Mouse (Mus musculus) neural tube, embryonic 11.5 days (tissue): ENCODE results near the gene Krt39. TPM values are rescaled to one million over a fixed set of nuclear protein-coding genes. Genes with fewer than 3 reads are reported as not detected.

Experiments used
- ATAC-seq: fragments of 200-750 bp; cut with Nextera tagmentation; 2 replicates; pipeline ENCODE4 v1.8.0; 2017; ENCODE audit warnings: moderate number of reproducible peaks, mild to moderate bottlenecking, moderate TSS enrichment, moderate library complexity; ENCODE audit not compliant: insufficient read depth, low FRiP score, low TSS enrichment
- DNase-seq: peaks from one replicate; pipeline ENCODE4 v3.0.0-alpha.2; 2015; ENCODE audit warnings: low spot score
- H3K27ac ChIP-seq: fragments of 300-500 bp; sonication (generic); 2 replicates; pipeline ENCODE4 v1.5.1; 2014; ENCODE audit warnings: low read depth, mild to moderate bottlenecking, low read length
- H3K27me3 ChIP-seq: fragments of 300-500 bp; sonication (generic); 2 replicates; pipeline ENCODE4 v1.6.1; 2014; ENCODE audit warnings: mild to moderate bottlenecking, low read length, mixed read lengths; ENCODE audit not compliant: control insufficient read depth, insufficient read depth
- H3K36me3 ChIP-seq: fragments of 300-500 bp; sonication (generic); 2 replicates; pipeline ENCODE4 v1.6.1; 2014; ENCODE audit warnings: mild to moderate bottlenecking, low read length, moderate library complexity, mixed read lengths; ENCODE audit not compliant: control insufficient read depth, insufficient read depth
- H3K4me1 ChIP-seq: fragments of 300-500 bp; sonication (generic); 2 replicates; pipeline ENCODE4 v1.6.1; 2014; ENCODE audit warnings: low read length, mixed read lengths; ENCODE audit not compliant: control insufficient read depth, insufficient read depth
- H3K4me2 ChIP-seq: fragments of 300-500 bp; sonication (generic); 2 replicates; pipeline ENCODE4 v1.6.1; 2014; ENCODE audit warnings: low read depth, mild to moderate bottlenecking, moderate library complexity
- H3K4me3 ChIP-seq: fragments of 300-500 bp; sonication (generic); 2 replicates; pipeline ENCODE4 v1.5.1; 2014; ENCODE audit warnings: low read depth, low read length
- H3K9ac ChIP-seq: fragments of 300-500 bp; sonication (generic); 2 replicates; pipeline ENCODE4 v1.6.1; 2014; ENCODE audit warnings: mild to moderate bottlenecking, low read length
- H3K9me3 ChIP-seq: fragments of 300-500 bp; sonication (generic); 2 replicates; pipeline ENCODE4 v1.6.1; 2016; ENCODE audit warnings: low read length; ENCODE audit not compliant: control insufficient read depth
- WGBS: fragments of 180-500 bp; shearing (Covaris S2); extraction: QIAGEN DNeasy Blood & Tissue Kit; methylation state at CpG from one replicate; pipeline ENCODE4 v1.1.7; 2014; 5-methylcytosine and 5-hydroxymethylcytosine counted together
- polyA plus RNA-seq: library from polyadenylated mRNA; unstranded; fragments of >200 nt; fragmentation: Nextera tagmentation; extraction: Ambion mirVana; gene quantifications from 2 replicates; pipeline ENCODE4 v1.2.1, GENCODE M21; 2014

Gene Krt39
- polyA plus RNA-seq = not detected in 2 replicates

DNA sequence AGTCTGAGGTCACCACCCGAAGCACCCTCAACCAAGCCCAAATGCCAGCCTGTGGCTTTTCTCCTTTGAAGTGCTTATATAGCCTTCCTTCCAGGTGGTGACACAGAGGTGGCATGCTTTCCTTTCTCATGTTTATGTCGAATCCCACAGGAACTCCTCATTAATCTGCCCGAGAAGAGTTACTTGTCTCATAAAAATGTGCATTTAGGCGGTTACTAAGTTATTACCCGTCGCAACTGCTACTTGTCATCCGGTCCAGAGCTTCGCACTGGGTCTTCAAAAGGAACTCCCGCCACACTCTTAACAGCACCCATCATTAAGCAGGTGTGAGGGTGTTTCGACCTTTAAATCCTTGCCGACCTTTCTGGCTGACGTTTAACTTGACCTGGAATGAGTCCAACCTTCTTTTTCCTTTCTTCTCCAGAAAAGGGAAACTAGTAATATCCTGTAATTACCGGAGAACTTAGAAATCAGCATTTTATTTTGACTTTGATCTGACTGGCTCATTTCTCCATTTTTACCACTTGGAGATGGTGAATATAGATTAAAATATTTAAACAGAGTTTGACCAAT, at the start of gene Krt39:
Krt39 (minus strand) TSS at position 51 of the 573 bp plus-strand sequence.
- Histone ChIP-seq H3K9ac (no peak within 1 kb of the TSS), H3K27ac (no peak within 1 kb of the TSS), H3K4me2 (no peak within 1 kb of the TSS), H3K27me3 (no peaks in the 10 kb centered on the region), H3K9me3 (no peaks in the 10 kb centered on the region), H3K36me3 (no peaks in the 10 kb centered on the region), H3K4me1 (no peaks in the 10 kb centered on the region), H3K4me3 (no peak within 1 kb of the TSS)
- DNase-seq = no peak
- no peak for ATAC-seq
- 81% methylated on average over 13 of the region's 13 CpGs for WGBS

DNA sequence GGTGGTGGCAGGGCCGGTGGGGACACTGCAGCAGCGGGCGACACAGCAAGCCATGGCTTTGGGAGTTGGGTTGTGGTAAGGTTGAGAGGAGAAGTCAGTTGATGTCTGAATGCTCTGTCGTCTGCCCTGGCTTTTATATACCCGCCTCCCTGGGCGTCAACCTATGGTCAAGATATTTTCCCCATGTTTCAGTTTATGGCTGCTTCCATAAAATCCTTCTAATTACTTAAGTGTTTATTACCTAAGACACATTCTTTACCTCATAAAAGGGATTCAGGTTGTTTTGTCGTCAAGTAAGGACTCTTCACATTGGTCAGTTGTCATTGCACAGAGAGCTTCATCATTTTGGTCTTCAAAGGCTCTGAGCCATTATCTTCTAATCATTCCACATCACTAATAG, 45.4 kb upstream of the Krt39 start, which contains the start of gene Krtap3-1:
Krtap3-1 (minus strand) TSS at position 101 of the 400 bp plus-strand sequence.
- DNase-seq = no peak
- WGBS = 77% methylated on average over 7 of the region's 7 CpGs

DNA sequence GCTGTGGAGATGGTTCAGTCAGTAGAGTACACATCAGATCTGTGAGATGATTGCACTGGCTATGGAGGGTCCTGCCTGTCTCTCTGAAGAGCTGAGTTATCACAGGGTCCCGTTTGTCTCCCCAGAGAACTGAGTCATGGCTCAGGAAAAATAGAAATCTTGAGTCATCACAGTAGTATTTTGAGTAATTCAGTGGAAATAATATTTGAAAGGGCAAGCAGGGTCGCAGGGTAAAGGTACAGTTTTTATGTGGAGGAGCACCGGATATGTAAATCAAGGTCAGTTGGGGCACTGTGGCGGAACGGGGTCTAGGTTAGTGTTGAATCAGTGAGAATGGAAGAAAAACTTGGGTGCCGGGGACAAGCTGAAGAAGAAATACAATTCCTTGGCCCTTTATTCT, 41.4 kb upstream of the Krt39 start:
- no peak for DNase-seq
- no peak for ATAC-seq
- Histone ChIP-seq H3K4me3 (no peak overlapping the region), H3K4me2 (no peak overlapping the region), H3K36me3 (no peaks in the 10 kb centered on the region), H3K9ac (no peak overlapping the region), H3K27ac (no peak overlapping the region), H3K4me1 (no peaks in the 10 kb centered on the region), H3K9me3 (no peaks in the 10 kb centered on the region), H3K27me3 (no peaks in the 10 kb centered on the region)
- 82% methylated on average over 6 of the region's 6 CpGs for WGBS

More for the DNA sequence above, 45.4 kb upstream of the Krt39 start, which contains the start of gene Krtap3-1:
- H3K36me3 ChIP-seq = no peaks in the 10 kb centered on the region
- no peaks in the 10 kb centered on the region for H3K9me3 ChIP-seq
- no peak within 1 kb of the TSS for H3K9ac ChIP-seq
- H3K27ac ChIP-seq = no peak within 1 kb of the TSS
- H3K4me1 ChIP-seq = no peaks in the 10 kb centered on the region
- H3K27me3 ChIP-seq = no peaks in the 10 kb centered on the region
- no peak within 1 kb of the TSS for H3K4me2 ChIP-seq
- no peak within 1 kb of the TSS for H3K4me3 ChIP-seq
- ATAC-seq = no peak

DNA sequence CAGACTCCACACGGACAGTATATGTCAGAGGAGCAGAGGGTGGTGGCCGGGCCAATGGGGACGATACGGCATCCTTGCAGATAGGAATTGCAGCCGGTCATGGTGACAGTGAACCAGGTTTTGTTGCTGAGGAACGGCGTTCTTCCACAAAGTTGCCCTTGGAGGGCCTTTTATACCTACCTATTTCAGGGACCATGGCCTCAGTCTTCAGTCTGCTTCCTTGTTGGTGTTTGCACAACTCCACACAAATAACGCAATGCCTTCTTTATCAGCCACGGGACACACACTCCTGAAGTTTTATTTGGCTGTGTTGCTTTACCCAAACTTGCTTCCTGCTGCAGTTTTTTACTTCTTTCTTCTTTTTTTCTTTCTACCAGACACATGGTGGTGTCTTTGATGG, 38.2 kb upstream of the Krt39 start, which contains the start of gene Gm11939:
Gm11939 (minus strand) TSS at position 101 of the 400 bp plus-strand sequence.
- H3K9me3 ChIP-seq = no peaks in the 10 kb centered on the region
- no peak within 1 kb of the TSS for H3K27ac ChIP-seq
- WGBS = 91% methylated on average over 9 of the region's 9 CpGs
- DNase-seq (no peak), ATAC-seq (no peak)
- H3K4me2 ChIP-seq = no peak within 1 kb of the TSS
- no peak within 1 kb of the TSS for H3K4me3 ChIP-seq
- H3K4me1 ChIP-seq = no peaks in the 10 kb centered on the region
- no peaks in the 10 kb centered on the region for H3K36me3 ChIP-seq
- H3K27me3 ChIP-seq = no peaks in the 10 kb centered on the region
- H3K9ac ChIP-seq = no peak within 1 kb of the TSS

DNA sequence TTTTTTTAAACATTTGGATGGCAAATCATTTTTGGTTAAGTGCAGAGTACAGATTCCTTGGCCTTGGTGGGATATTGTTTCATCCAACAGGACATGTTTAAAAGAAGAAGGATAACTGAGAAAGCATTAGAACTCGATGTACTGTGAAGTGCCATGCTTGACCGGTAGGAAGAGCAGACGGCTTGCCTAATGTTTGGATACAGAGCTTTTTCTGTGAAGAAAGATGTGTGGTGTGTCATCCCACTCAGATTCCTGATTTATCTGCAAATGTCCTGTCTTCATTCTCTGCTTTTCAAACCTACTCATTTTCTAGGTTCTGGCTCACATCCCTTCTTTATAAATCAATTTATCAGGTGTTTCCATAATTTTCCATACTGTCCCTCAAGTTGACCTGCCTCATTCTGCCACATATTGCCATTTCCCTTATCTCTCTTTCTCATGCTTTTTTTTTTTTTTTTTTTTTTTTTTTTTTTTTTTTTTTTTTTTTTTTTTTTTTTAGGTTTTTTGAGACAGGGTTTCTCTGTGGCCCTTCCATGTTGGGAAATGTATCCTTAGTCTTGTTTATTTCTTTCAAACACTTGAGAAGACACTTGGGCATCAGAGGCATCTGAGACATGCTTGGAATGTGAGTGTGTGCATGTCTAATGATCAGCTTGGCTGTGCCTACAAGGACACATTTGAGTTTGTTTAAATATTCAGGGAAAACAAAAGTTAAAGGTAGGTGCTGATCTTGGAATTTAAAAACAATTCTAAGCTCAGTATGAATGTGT, 37.0 kb upstream of the Krt39 start:
- Histone ChIP-seq H3K36me3 (no peaks in the 10 kb centered on the region), H3K27me3 (no peaks in the 10 kb centered on the region), H3K27ac (no peak overlapping the region), H3K4me1 (no peaks in the 10 kb centered on the region), H3K9me3 (no peaks in the 10 kb centered on the region), H3K9ac (no peak overlapping the region), H3K4me2 (no peak overlapping the region), H3K4me3 (no peak overlapping the region)
- no peak for DNase-seq
- ATAC-seq = no peak
- whole genome bisulfite sequencing = 85% methylated on average over 3 of the region's 3 CpGs

DNA sequence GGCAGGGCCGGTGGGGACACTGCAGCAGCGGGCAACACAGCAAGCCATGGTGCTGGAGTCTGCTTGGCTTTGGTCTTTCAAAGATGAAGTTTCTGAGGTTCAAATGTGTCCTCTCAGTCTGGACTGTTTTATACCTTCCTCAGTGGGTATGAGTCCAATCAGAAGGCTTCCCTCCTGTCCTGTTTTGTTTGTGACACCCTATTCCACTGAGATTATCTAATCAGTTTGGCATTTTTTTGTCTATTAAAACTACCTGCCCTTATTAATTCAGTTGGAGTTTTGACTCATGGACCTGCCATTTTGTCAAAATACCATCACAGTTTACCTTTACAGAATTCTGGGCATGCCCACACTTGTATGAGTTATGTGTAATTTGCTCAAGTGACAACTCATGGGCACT, 35.6 kb upstream of the Krt39 start, which contains the start of gene Krtap3-2:
Krtap3-2 (minus strand) TSS at position 101 of the 400 bp plus-strand sequence.
- Histone ChIP-seq H3K27me3 (no peaks in the 10 kb centered on the region), H3K4me2 (no peak within 1 kb of the TSS), H3K36me3 (no peaks in the 10 kb centered on the region), H3K9ac (no peak within 1 kb of the TSS), H3K4me1 (no peaks in the 10 kb centered on the region), H3K27ac (no peak within 1 kb of the TSS), H3K4me3 (no peak within 1 kb of the TSS), H3K9me3 (no peaks in the 10 kb centered on the region)
- ATAC-seq (no peak), DNase-seq (no peak)
- 76% methylated on average over 2 of the region's 2 CpGs for WGBS

DNA sequence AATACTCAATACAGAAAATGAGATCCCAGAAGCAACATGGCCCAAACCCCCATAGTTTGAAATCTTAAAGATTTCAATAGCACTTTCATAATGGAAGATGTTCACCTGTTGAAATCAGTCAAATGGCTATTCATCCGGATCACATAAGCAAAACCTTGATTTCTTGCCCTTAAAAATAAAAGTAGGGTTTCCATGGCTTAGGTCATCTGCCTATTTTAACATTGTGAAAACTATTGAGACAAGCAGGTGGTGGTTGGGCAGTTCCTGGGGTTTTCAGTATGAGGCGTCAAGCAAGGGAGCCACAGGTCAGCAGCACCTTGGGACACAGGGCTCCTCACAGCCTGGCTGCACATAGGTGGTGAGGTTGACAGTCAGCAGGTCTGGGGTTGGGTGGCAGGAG, 35.1 kb upstream of the Krt39 start:
- Histone ChIP-seq H3K9ac (no peak overlapping the region), H3K4me1 (no peaks in the 10 kb centered on the region), H3K9me3 (no peaks in the 10 kb centered on the region), H3K36me3 (no peaks in the 10 kb centered on the region), H3K27me3 (no peaks in the 10 kb centered on the region), H3K4me2 (no peak overlapping the region), H3K27ac (no peak overlapping the region), H3K4me3 (no peak overlapping the region)
- ATAC-seq (no peak), DNase-seq (no peak)
- WGBS = 80% methylated on average over 2 of the region's 2 CpGs

DNA sequence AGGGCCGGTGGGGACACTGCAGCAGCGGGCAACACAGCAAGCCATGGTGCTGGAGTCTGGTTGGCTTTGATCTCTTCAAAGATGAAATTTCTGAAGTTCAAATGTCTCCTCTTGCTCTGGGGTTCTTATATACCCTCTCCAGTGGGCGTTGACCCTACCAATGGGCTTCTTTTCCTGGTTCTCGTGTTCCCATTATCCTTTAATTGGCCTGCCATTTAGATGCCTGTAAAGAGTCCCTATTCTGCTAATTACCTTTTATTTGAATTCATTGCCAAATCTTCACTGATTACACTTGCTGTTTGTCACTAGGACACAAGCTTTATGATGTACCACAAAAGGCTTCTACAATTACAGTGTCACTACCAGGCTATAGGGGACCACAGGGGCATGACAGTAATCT, 29.6 kb upstream of the Krt39 start, which contains the start of gene Krtap3-3:
Krtap3-3 (minus strand) TSS at position 101 of the 400 bp plus-strand sequence.
- Histone ChIP-seq H3K4me1 (no peaks in the 10 kb centered on the region), H3K9ac (no peak within 1 kb of the TSS), H3K27ac (no peak within 1 kb of the TSS), H3K27me3 (no peaks in the 10 kb centered on the region), H3K4me2 (no peak within 1 kb of the TSS), H3K9me3 (no peaks in the 10 kb centered on the region), H3K4me3 (no peak within 1 kb of the TSS), H3K36me3 (no peaks in the 10 kb centered on the region)
- 58% methylated on average over 4 of the region's 4 CpGs for WGBS
- ATAC-seq = no peak
- no peak for DNase-seq

DNA sequence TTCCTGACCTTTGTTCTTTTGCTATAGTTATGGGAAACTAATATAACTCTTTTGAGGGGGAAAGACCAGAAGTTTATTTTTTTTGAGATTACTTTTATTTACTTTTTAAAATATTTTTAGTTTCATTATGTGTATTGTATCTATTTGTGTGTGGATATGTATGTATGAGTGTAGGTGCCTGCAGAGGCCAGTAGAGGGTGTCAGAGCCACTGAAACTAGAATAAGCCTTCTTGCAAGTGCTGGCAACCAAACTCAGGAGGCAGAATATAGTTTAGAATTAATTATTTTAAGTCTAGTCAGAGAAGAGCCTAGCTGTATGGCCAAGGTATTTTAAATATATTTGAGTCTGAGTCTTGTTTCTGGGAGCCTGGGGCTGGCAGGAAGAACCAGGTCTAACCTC, 26.8 kb upstream of the Krt39 start:
- H3K9ac ChIP-seq = no peak overlapping the region
- DNase-seq (no peak), ATAC-seq (no peak)
- H3K36me3 ChIP-seq = no peaks in the 10 kb centered on the region
- H3K9me3 ChIP-seq = no peaks in the 10 kb centered on the region
- no peak overlapping the region for H3K27ac ChIP-seq
- H3K27me3 ChIP-seq = no peaks in the 10 kb centered on the region
- no peaks in the 10 kb centered on the region for H3K4me1 ChIP-seq
- no peak overlapping the region for H3K4me3 ChIP-seq
- no peak overlapping the region for H3K4me2 ChIP-seq
